Mouse (Mus musculus) hindbrain, embryonic 14.5 days (tissue): ENCODE results near the gene Chaf1a. TPM values are rescaled to one million over a fixed set of nuclear protein-coding genes. Genes with fewer than 3 reads are reported as not detected.
"Not testable (repeated sequence)": the region's sequence is repeated elsewhere in the genome, so short reads cannot be mapped to it uniquely, and the experiment has no call there.

Experiments
- ATAC-seq: fragments of 200-750 bp; cut with Nextera tagmentation; 2 replicates; pipeline ENCODE4 v1.8.0; 2017; ENCODE audit warnings: moderate number of reproducible peaks, mild to moderate bottlenecking, moderate TSS enrichment, moderate library complexity; ENCODE audit not compliant: low FRiP score
- DNase-seq: peaks from one replicate; pipeline ENCODE4 v3.0.0-alpha.2; 2015; ENCODE audit warnings: low spot score
- H3K27ac ChIP-seq: fragments of 300-500 bp; sonication (generic); 2 replicates; pipeline ENCODE4 v1.5.1; 2014; ENCODE audit warnings: mild to moderate bottlenecking, moderate library complexity
- H3K27me3 ChIP-seq: fragments of 300-500 bp; sonication (generic); 2 replicates; pipeline ENCODE4 v1.6.1; 2014; ENCODE audit warnings: mild to moderate bottlenecking, low read length, mixed read lengths; ENCODE audit not compliant: control insufficient read depth, insufficient read depth
- H3K36me3 ChIP-seq: fragments of 300-500 bp; sonication (generic); replicated peaks from 2 replicates; pipeline ENCODE4 v1.6.1; 2014; ENCODE audit not compliant: control insufficient read depth, insufficient read depth
- H3K4me1 ChIP-seq: fragments of 300-500 bp; sonication (generic); replicated peaks from 2 replicates; pipeline ENCODE4 v1.6.1; 2014; ENCODE audit warnings: antibody characterized with exemption, low read length, mixed read lengths; ENCODE audit not compliant: control insufficient read depth, insufficient read depth
- H3K4me2 ChIP-seq: fragments of 300-500 bp; sonication (generic); replicated peaks from 2 replicates; pipeline ENCODE4 v1.6.1; 2014; ENCODE audit warnings: mild to moderate bottlenecking, moderate library complexity
- H3K4me3 ChIP-seq: fragments of 300-500 bp; sonication (generic); replicated peaks from 2 replicates; pipeline ENCODE4 v1.5.1; 2014; ENCODE audit warnings: mild to moderate bottlenecking, low read length
- H3K9ac ChIP-seq: fragments of 300-500 bp; sonication (generic); 2 replicates; pipeline ENCODE4 v1.6.1; 2014
- H3K9me3 ChIP-seq: fragments of 300-500 bp; sonication (generic); 2 replicates; pipeline ENCODE4 v1.6.1; 2016; ENCODE audit warnings: low read length; ENCODE audit not compliant: control insufficient read depth
- WGBS: fragments of 180-500 bp; shearing (Covaris S2); extraction: QIAGEN DNeasy Blood & Tissue Kit; methylation state at CpG from one replicate; pipeline ENCODE4 v1.1.7; 2014; 5-methylcytosine and 5-hydroxymethylcytosine counted together
- polyA plus RNA-seq: library from polyadenylated mRNA; unstranded; fragments of >200 nt; fragmentation: Nextera tagmentation; extraction: Ambion mirVana; gene quantifications from 2 replicates; pipeline ENCODE4 v1.2.1, GENCODE M21; 2014

Chaf1a gene
- polyA plus RNA-seq, 1 experiment from 2014 or later: 3.1 TPM

DNA sequence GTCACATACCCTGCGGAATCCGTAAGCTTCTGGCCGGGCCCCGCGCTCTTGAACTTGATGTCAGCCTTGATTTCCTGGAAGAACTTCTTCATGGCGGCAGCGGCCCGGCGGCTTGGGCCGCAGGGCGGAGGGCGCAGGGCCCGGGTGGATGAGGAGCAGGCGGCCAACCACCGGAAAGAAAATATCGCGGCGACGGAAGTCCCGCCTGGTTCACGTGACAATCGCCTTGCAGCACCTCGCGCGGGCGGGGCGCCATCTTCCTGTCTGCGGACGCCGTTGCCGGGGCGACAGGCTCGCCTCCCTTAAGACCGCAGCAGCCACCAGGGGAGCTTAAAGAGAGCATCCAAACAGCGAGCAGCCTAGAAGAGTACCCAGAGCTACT lies 34.6 kb downstream of the Chaf1a start, which contains the start of gene Ubxn6:
TSS of gene Ubxn6 (minus strand) at position 202 of the 382 bp plus-strand sequence.
- peak; percentile 57 for ATAC-seq
- Histone ChIP-seq H3K9me3 (no peaks in the 10 kb centered on the region), H3K9ac (peak within 1 kb of the TSS; percentile 82), H3K4me1 (peaks cover 7% of the 10 kb centered on the region), H3K27me3 (no peaks in the 10 kb centered on the region), H3K27ac (peak within 1 kb of the TSS; percentile 90), H3K4me2 (peak within 1 kb of the TSS; percentile 79), H3K36me3 (peaks cover 36% of the 10 kb centered on the region), H3K4me3 (peak within 1 kb of the TSS; percentile 63)
- peak; percentile 94 for DNase-seq
- 0% methylated on average over 35 of the region's 35 CpGs for WGBS

DNA sequence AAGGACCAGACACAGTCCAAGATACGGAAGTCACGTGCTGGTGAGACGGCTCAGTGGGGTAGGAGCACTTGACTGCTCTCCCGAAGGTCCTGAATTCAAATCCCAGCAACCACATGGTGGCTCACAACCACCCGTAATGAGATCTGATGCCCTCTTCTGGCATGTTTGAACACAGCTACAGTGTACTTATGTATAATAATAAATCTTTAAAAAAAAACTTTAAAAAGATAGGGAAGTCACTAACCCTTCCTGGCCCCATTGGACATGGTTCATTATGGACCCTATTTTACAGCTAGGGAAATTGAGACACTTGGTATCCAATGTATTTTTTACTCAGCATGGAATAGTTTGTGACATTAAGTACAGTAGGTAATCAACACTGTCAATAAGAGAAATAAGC lies 37.3 kb downstream of the Chaf1a start:
- Histone ChIP-seq H3K4me3 (no peak overlapping the region), H3K27ac (no peak overlapping the region), H3K4me1 (peaks cover 31% of the 10 kb centered on the region), H3K4me2 (no peak overlapping the region), H3K9me3 (no peaks in the 10 kb centered on the region), H3K9ac (no peak overlapping the region), H3K27me3 (no peaks in the 10 kb centered on the region), H3K36me3 (peaks cover 16% of the 10 kb centered on the region)
- no peak for ATAC-seq
- 95% methylated on average over 5 of the region's 5 CpGs for WGBS
- no peak for DNase-seq

- H3K27me3 ChIP-seq, H3K27ac ChIP-seq, DNase-seq, H3K9ac ChIP-seq, ATAC-seq, H3K9me3 ChIP-seq: not testable (repeated sequence)
- peaks cover 16% of the 10 kb centered on the region for H3K36me3 ChIP-seq
- peak overlapping the region; percentile 93 for H3K4me2 ChIP-seq
- H3K4me1 ChIP-seq: peaks cover 31% of the 10 kb centered on the region
- WGBS: 65% methylated on average over 9 of the region's 9 CpGs
- H3K4me3 ChIP-seq: peak overlapping the region; percentile 95
These were observed 38.1 kb downstream of the Chaf1a start for GRCm38 (mm10) chr17:56078361-56078760.

- peaks cover 21% of the 10 kb centered on the region for H3K36me3 ChIP-seq
- peak within 1 kb of the TSS; percentile 90 for H3K9ac ChIP-seq
- no peaks in the 10 kb centered on the region for H3K9me3 ChIP-seq
- ATAC-seq (peak; percentile 94), DNase-seq (peak; percentile 98)
- H3K4me1 ChIP-seq: peaks cover 26% of the 10 kb centered on the region
- peak within 1 kb of the TSS; percentile 74 for H3K27ac ChIP-seq
- peak within 1 kb of the TSS; percentile 93 for H3K4me2 ChIP-seq
- peak within 1 kb of the TSS; percentile 95 for H3K4me3 ChIP-seq
- H3K27me3 ChIP-seq: no peaks in the 10 kb centered on the region
- under 1% methylated on average over 61 of the region's 61 CpGs for WGBS
These were observed 38.9 kb downstream of the Chaf1a start, which contains the start of gene Hdgfl2 for GRCm38 (mm10) chr17:56078880-56079795. Gene Hdgfl2, plus strand, starts transcription at chr17:56079634.

DNA sequence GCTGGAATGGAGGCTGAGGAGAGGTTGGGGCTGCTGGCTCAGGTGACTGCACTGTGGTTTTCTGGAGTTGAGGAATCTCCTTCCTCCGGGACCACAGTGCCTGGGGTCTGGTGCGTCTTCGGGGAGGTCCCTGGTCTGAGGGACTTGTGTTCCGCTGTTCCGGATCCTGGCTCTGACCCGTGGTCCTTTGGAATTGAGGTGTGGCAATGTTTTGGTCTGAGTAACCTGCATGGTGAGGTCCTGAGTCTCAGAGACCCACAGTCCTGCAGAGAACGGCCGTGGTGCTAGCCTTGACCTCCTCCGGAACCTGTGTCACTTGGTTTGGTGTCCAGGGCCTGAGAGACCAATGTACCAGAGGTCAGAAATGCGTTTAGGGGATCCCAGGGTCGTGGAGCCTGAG lies 39.7 kb downstream of the Chaf1a start:
- Histone ChIP-seq H3K27me3 (no peaks in the 10 kb centered on the region), H3K36me3 (peaks cover 29% of the 10 kb centered on the region), H3K27ac (peak overlapping the region; percentile 74; the same call in 1 of the 2 replicates), H3K4me1 (peaks cover 24% of the 10 kb centered on the region), H3K9ac (peak overlapping the region; percentile 90), H3K4me3 (peak overlapping the region; percentile 95), H3K4me2 (peak overlapping the region; percentile 93), H3K9me3 (no peaks in the 10 kb centered on the region)
- ATAC-seq (no peak), DNase-seq (no peak)
- 2% methylated on average over 10 of the region's 11 CpGs for WGBS

DNA sequence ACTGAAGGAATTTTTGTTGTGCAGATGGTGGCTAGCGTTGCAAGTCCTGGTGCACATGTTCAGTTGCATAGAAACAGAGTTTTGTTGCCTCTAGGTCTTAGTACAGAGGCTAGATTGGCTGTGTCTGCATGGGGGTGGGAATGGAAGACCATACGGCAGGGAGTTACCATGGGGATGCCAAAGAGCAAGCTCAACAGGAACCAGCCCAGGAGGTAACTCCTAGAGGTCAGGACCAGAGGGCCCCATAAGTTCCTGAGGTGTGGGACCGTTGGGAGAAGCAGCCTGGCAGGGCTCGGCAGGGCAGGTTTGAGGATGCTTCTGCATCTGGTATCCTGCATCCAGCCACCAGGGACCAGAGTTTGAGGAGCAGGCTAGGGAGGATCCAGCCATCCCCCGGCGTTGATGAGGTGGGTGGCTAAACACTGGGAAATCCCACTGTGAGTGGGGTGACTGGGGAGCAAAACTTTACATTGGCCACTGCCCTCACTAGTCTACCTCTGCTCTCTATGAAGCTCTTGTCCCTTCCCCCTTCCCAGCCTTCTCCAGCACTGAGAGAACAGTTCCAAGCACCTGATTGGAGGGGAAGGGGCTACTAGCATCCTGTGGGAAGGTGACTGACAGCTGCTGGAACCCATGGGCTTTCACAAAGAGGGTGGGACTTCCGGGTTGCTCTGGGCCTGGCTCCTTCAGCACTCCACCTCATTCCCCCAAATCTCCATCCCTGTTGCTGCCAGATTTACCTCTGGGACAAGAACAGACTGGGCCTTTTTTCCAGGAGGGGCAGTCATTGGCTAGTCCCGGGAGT lies 40.7 kb downstream of the Chaf1a start:
- peaks cover 31% of the 10 kb centered on the region for H3K36me3 ChIP-seq
- no peaks in the 10 kb centered on the region for H3K9me3 ChIP-seq
- H3K4me1 ChIP-seq: peaks cover 24% of the 10 kb centered on the region
- peak overlapping the region; percentile 29; the same call in 1 of the 2 replicates for H3K27ac ChIP-seq
- ATAC-seq (peak; percentile 44), DNase-seq (peak; percentile 76)
- peak overlapping the region; percentile 90 for H3K9ac ChIP-seq
- H3K4me3 ChIP-seq: peak overlapping the region; percentile 95
- H3K4me2 ChIP-seq: peak overlapping the region; percentile 93
- 8% methylated on average over 8 of the region's 8 CpGs for WGBS
- H3K27me3 ChIP-seq: no peaks in the 10 kb centered on the region

- DNase-seq (no peak), ATAC-seq (no peak)
- Histone ChIP-seq H3K9me3 (no peaks in the 10 kb centered on the region), H3K36me3 (peaks cover 65% of the 10 kb centered on the region), H3K4me1 (no peaks in the 10 kb centered on the region), H3K4me2 (no peak overlapping the region), H3K27ac (no peak overlapping the region), H3K27me3 (no peaks in the 10 kb centered on the region), H3K9ac (no peak overlapping the region), H3K4me3 (no peak overlapping the region)
- 88% methylated on average over 1 of the region's 1 CpGs for WGBS
These were observed 52.1 kb downstream of the Chaf1a start for GRCm38 (mm10) chr17:56092312-56092711.

DNA sequence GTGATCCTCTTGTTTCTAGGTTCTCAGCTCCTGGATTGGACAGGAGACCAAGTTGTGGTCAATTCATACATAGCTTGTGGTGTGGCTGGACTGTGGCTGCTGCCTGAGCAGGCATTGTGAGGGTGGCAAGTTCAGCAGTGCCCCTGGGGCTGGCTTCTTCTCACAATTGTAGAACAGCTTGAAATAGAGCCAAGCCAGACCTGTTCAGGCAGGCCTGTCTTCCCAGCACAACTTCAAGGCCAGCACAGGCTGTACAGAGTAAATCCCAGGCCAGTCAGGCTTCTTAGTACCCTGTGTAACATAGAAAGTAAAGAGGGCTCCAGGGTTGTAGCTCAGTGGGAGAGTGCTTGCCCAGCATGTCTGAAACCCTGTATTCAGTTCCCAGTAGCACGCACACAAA lies 52.6 kb downstream of the Chaf1a start:
- H3K9me3 ChIP-seq: no peaks in the 10 kb centered on the region
- H3K4me1 ChIP-seq: no peaks in the 10 kb centered on the region
- ATAC-seq (no peak), DNase-seq (no peak)
- H3K27ac ChIP-seq: no peak overlapping the region
- no peak overlapping the region for H3K9ac ChIP-seq
- no peak overlapping the region for H3K4me2 ChIP-seq
- WGBS: 90% methylated on average over 1 of the region's 1 CpGs
- no peak overlapping the region for H3K4me3 ChIP-seq
- H3K27me3 ChIP-seq: no peaks in the 10 kb centered on the region
- peaks cover 70% of the 10 kb centered on the region for H3K36me3 ChIP-seq

DNA sequence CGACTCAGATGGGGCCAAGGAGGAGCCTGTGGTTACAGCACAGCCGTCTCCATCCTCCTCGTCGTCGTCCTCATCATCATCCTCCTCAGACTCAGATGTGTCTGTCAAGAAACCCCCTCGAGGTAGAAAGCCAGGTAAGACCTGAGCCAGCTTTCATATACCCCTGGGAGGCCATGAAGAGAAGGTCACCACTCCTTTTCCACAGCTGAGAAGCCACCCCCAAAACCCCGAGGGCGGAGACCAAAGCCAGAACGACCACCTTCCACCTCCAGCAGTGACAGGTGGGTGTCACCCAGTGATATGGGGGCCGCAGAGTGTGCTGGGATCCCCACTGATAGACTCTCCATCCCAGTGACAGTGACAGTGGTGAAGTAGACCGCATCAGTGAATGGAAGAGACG lies 56.6 kb downstream of the Chaf1a start:
- no peak overlapping the region for H3K9ac ChIP-seq
- WGBS: 88% methylated on average over 12 of the region's 12 CpGs
- no peaks in the 10 kb centered on the region for H3K9me3 ChIP-seq
- DNase-seq: no peak
- no peaks in the 10 kb centered on the region for H3K27me3 ChIP-seq
- H3K4me1 ChIP-seq: no peaks in the 10 kb centered on the region
- peaks cover 86% of the 10 kb centered on the region for H3K36me3 ChIP-seq
- H3K4me2 ChIP-seq: no peak overlapping the region
- ATAC-seq: no peak
- H3K4me3 ChIP-seq: no peak overlapping the region
- no peak overlapping the region for H3K27ac ChIP-seq
